Mouse (Mus musculus) macrophage (primary cell): ENCODE measurements around the gene Sec22c. TPM values are rescaled to one million over a fixed set of nuclear protein-coding genes. Genes with fewer than 3 reads are reported as not detected.
A peak's percentile ranks its signal among the peaks of the same experiment; 100 is the strongest.

Experiments
- H3K27ac ChIP-seq: fragments of 350-480 bp; formaldehyde crosslinking; 2 replicates; pipeline ENCODE4 v1.9.0; 2021
- H3K36me3 ChIP-seq: fragments of 350-480 bp; formaldehyde crosslinking; 2 replicates; pipeline ENCODE4 v1.9.0; 2021; ENCODE audit errors: inconsistent target
- H3K4me3 ChIP-seq: fragments of 350-480 bp; formaldehyde crosslinking; 2 replicates; pipeline ENCODE4 v1.9.0; 2021; ENCODE audit errors: inconsistent target
- H3K79me2 ChIP-seq: fragments of 350-480 bp; formaldehyde crosslinking; 2 replicates; pipeline ENCODE4 v1.9.0; 2021; ENCODE audit errors: inconsistent target
- WGBS: methylation state at CpG from one replicate; pipeline ENCODE4 v1.1.7; 2026; ENCODE audit warnings: inconsistent platforms; ENCODE audit not compliant: missing documents; 5-methylcytosine and 5-hydroxymethylcytosine counted together
- polyA plus RNA-seq: library from polyadenylated mRNA; stranded (reverse); fragments of 250-400 nt; gene quantifications from 3 replicates; pipeline ENCODE4 v1.2.4, GENCODE M21; 2018; ENCODE audit warnings: inconsistent platforms
- total RNA-seq, 78 experiments: library from RNA; depleted of rRNA; stranded (reverse); fragments of 250-400 nt; gene quantifications; 1 replicate in 9 of 78; 2 replicates in 24 of 78; 3 replicates in 43 of 78; 4 replicates in 2 of 78; pipeline ENCODE4 v1.2.4; 2018; ENCODE audit warnings: inconsistent platforms in 56 of 78

Sec22c gene
- 10 to 100 TPM in 9 of 26 experiments, 1 to 10 TPM in 14, under 1 TPM in 3; 0.49 to 25.6 (median 5.3) TPM for total RNA-seq (2018; cell fraction: chromatin; rRNA removed)
- 10 to 100 TPM in 19 of 26 experiments, 1 to 10 TPM in 7; 4.6 to 21.4 (median 13.4) TPM for total RNA-seq (2018; cell fraction: cytosol; rRNA removed)
- total RNA-seq (2018; cell fraction: nucleus; rRNA removed): 10 to 100 TPM in 11 of 26 experiments, 1 to 10 TPM in 15; 1.1 to 22.2 (median 7.9) TPM
- 9.1 to 15.2 TPM (median 13.1 TPM) in 3 replicates for polyA plus RNA-seq

DNA sequence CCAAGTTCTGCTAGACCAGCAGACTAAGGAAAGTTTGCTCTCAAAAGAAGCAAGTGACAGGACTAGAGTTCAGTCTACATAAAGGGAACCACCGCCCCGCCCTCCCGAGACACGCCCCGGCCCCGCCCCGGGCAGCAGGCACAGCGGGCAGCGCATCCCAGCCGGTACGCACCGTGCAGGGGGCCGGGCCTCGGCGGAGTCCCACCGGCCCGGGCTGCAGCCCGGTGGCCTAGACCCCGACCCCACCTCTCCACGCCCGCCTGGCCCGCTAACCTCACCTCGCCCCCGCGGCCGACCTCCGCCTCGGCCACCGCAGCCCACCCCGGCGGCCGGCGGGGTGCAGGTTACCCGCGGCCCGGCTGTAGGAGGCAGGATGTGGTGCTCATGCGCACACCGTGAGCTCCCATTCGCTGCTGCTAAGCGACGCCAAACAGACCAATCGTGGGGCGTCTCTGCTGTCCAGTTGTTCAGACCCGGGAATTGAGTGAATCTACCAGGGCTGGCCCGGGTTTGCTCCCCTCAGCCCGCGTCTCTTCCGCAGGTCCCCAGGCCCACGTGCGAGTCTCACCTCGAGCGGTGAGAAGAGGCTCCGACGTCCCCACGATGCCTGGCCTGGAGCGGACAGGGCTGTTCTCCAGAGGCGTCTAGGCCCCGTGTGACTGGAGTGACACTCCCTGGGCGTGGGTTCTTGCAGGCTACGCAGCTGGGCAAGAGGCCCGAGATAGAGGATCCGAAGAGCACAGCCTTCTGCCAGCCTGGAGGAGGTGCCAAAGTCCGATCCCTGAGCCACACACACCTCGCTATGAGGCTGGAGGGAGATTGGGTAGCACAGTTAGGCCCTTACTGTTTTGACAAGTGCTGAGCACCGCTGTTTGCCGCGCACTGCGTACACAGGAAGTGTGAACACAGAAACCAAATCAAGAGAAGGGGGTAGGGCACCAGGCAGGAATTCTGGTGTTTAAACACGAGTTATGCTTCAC lies at the start of gene Sec22c:
TSS of gene Sec22c (minus strand) at position 845 of the 980 bp plus-strand sequence.
- peaks cover 22% of the 10 kb centered on the region; the same call in 1 of the 2 replicates for H3K79me2 ChIP-seq
- peak within 1 kb of the TSS; percentile 85 for H3K27ac ChIP-seq
- peak within 1 kb of the TSS; percentile 43 for H3K4me3 ChIP-seq
- under 1% methylated on average over 67 of the region's 69 CpGs for WGBS
- no peaks in the 10 kb centered on the region for H3K36me3 ChIP-seq

DNA sequence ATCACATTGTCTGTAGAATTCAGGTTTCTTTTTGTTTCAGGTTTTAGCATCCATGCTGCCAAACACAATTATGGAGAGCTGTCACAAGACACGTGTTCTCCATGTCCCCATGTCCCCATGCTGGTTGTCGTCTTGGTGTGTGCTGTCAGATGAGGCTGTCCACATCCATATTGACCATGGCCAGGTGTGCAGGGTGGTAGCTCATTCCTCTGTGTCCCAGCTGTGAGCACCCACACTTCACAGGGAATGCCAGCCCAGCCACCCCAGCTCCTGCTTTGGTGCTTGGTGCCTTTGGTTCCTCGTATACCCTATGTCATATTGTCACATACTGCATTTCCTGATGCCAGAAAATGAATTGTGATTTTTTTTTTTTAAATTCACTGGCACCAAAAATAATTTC lies 49.3 kb upstream of the Sec22c start:
- WGBS: 97% methylated on average over 3 of the region's 3 CpGs
- Histone ChIP-seq H3K27ac (no peak overlapping the region), H3K79me2 (no peaks in the 10 kb centered on the region), H3K4me3 (no peak overlapping the region), H3K36me3 (peaks cover 69% of the 10 kb centered on the region)

DNA sequence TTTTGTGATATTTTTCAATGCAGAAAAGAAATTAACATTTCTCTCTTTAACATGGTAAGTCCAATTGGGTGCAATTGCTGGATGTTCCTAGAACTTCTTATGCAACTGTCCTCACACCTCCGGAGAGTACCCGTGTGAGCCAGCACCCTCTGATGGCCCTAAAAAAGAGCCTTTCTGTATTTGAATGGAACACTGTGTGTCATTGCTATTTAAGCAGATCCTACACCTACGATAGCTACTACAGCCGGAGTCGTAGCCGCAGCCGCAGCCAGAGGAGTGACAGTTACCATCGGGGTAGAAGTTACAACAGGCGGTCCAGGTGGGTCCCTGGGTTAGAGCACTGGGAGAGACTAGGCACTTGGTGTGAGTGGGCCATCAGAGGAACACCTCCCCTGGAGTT lies 47.5 kb upstream of the Sec22c start:
- no peak overlapping the region for H3K27ac ChIP-seq
- 97% methylated on average over 9 of the region's 9 CpGs for WGBS
- H3K79me2 ChIP-seq: no peaks in the 10 kb centered on the region
- no peak overlapping the region for H3K4me3 ChIP-seq
- peaks cover 83% of the 10 kb centered on the region for H3K36me3 ChIP-seq

DNA sequence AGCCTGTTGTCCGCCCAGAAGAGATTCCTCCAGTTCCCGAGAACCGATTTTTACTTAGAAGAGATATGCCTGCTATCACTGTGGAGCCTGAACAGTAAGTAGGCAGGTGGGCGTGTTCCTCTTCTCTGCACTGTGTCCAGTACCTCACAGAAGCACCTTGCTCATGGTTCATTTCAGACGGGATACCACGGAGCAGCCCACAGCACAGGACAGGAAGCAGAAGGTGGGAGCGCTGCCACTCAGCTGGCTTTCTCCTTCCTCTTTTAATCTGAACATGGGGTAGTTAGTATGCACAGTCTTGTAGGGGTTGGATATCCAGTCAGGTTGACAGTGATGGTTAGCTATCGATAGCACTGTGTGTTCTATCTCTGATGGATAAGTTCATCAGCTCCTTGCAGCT lies 38.8 kb upstream of the Sec22c start:
- H3K79me2 ChIP-seq: peaks cover 13% of the 10 kb centered on the region
- WGBS: 48% methylated on average over 8 of the region's 8 CpGs
- no peak overlapping the region for H3K27ac ChIP-seq
- H3K4me3 ChIP-seq: no peak overlapping the region
- H3K36me3 ChIP-seq: peaks cover 91% of the 10 kb centered on the region

DNA sequence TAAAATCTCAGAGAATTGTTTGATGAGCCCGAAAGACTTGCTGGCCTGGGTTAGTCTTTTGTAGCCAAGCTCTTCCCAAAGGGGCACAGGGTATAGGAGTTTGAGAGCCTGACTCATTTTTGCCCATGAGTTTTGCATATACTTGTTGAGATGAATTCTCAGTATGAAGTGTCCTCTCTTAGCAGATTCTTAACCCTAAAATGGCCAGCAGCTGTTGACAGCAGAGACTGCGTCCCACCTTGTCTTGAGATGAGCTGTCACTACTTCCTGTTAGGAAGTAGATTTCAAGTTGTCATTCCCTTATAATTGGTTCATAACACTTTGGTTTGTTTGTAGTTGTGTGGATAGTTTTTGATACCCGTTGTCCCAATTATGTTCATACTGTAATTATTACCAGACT lies 35.9 kb upstream of the Sec22c start:
- WGBS: 90% methylated on average over 3 of the region's 3 CpGs
- Histone ChIP-seq H3K4me3 (no peak overlapping the region), H3K36me3 (peaks cover 76% of the 10 kb centered on the region), H3K79me2 (peaks cover 42% of the 10 kb centered on the region), H3K27ac (no peak overlapping the region)

DNA sequence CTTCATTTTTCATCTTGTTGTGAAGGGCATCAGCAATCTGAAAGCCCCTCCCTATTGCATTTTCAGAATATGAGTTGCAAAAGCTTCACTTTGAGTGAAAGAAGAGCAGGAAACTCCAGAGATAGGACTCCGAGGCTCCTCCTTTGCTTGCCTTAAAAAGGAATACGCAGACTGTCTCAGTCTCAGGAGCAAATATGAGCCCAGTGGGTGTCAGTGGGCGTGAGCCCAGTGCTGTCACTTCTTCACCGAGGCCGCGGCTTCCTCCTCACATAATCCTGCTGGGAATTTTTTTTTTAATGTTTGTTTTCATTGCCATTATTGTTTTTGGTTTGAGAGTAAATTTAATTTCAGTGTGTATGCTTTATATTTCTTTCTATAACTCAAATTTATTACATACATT lies 35.2 kb upstream of the Sec22c start:
- H3K36me3 ChIP-seq: peaks cover 71% of the 10 kb centered on the region
- WGBS: 100% methylated on average over 6 of the region's 6 CpGs

DNA sequence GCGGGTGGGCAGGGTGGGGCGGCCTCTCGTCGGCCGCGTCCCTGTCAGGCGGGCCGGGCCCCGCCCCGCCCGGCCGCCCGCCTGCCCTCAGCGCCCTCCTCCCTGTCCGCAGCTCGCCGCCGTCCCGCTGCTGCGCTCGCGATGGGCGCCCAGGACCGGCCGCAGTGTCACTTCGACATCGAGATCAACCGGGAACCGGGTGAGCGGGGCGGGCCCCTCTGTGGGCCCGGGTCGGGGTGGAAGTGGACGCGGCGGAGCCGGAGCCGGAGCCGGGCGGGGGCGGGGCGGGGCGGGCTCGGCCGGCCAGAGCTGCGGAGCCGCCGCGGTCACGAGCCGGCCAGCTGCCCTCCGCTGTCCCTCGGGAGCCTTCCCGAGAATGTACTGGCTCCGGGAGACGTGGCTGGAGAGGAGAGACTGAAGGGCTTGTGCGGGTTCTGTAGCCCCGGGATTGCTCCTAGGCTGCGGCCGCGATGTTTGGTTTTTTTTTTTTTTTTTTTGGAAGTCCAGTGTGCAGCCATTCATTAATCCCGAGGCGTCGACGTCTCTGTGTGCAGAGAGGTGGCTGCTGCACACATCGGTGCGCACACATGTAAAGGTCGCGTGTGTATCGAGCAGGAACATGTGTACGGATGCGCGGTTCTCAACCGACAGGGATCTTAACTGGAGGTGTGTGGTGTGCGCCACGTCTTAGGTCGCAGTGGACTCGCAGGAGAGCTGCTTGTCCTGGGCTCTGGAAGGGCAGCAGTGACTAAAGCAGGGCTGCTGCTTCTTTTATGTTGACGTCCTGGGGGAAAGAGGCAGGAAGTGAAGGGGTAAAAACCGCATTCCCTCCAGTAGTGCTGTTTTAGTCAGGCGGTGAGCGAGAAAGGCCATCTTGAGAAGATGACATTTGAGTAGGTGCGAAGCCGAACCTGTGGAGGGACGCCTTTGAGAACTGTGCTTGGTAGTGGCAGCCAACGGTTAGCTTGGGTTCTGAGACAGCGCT lies 14.3 kb upstream of the Sec22c start:
- 2% methylated on average over 47 of the region's 87 CpGs for WGBS
- Histone ChIP-seq H3K79me2 (peaks cover 52% of the 10 kb centered on the region), H3K36me3 (no peaks in the 10 kb centered on the region), H3K4me3 (peak overlapping the region; percentile 86), H3K27ac (peak overlapping the region; percentile 76)

More for the DNA sequence above, 35.2 kb upstream of the Sec22c start:
- no peak overlapping the region for H3K4me3 ChIP-seq
- no peak overlapping the region for H3K27ac ChIP-seq
- peaks cover 48% of the 10 kb centered on the region for H3K79me2 ChIP-seq

DNA sequence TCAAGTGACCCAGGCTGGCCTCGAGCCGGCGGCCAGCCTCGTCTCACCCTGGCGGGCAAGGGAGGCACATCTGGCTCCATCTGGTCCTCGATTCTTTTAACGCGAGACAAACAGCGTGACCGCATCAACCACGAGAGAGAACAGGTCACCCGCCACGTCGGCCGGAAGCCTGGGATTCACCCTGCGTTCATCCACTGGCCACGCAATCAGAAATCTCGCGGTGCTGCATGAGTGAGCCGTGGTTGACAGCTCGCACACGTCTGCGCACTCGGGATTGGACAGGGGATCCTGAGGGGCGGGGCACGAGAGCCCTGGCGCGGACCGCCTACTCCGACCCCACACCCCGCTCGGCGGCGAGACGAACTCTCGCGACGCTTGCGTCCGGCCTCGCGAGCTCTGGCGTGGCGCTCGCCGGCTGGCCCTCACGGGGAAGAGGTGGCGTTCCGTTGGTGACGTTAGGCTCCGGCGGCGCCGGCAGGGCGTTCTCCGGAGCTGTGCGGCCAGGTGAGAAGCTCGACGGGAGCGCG lies 13.6 kb upstream of the Sec22c start, which contains the start of gene Nktr:
TSS of gene Nktr (plus strand) at position 378 of the 527 bp plus-strand sequence.
- under 1% methylated on average over 53 of the region's 61 CpGs for WGBS
- H3K36me3 ChIP-seq: no peaks in the 10 kb centered on the region
- peak within 1 kb of the TSS; percentile 86 for H3K4me3 ChIP-seq
- H3K79me2 ChIP-seq: peaks cover 44% of the 10 kb centered on the region
- H3K27ac ChIP-seq: peak within 1 kb of the TSS; percentile 90

DNA sequence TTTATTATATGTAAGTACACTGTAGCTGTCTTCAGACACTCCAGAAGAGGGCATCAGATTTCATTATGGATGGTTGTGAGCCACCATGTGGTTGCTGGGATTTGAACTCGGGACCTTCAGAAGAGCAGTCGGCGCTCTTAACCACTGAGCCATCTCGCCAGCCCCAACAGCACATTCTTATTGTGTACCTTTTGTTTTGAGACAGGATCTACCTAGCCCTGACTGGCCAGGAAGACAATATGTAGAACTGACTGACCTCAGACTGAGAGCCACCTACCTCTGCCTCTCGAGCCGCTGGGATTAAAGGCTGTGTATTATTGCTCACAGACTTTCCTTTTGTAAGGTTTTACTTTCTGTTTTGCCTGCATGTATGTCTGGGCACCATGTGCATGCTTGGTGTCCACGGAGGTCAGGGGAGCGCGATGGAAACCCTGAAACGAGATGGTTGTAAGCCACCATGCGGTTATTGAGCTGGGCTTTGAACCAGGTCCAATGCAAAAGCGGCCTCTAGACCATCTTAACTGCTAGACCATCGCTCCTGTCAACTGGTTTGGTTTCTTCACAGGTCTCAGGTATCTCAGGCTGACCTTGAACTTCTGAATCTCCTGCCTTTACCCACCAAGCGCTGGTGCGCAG lies 12.9 kb upstream of the Sec22c start:
- Histone ChIP-seq H3K79me2 (peaks cover 37% of the 10 kb centered on the region), H3K4me3 (peak overlapping the region; percentile 35), H3K36me3 (no peaks in the 10 kb centered on the region), H3K27ac (peak overlapping the region; percentile 90)
- 76% methylated on average over 10 of the region's 15 CpGs for WGBS

DNA sequence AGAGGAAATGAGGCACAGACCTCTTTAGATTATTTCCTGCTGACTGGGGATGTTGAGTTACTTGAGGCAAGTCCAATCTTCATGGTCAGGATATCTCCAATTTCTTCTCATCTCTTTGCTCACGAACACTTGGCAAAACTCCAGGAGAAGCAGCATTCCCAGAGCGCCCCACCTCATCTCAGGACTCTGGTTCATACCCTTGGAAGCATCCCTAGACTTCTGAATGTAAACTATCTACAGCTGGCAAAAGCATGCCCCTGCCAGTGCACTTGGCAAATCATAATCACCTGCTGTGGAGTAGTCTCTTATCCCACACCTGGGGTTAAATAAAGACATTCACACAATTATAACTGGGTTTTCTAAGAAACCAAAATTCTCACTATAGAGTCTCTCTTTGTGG lies 11.8 kb upstream of the Sec22c start:
- H3K27ac ChIP-seq: no peak overlapping the region

DNA sequence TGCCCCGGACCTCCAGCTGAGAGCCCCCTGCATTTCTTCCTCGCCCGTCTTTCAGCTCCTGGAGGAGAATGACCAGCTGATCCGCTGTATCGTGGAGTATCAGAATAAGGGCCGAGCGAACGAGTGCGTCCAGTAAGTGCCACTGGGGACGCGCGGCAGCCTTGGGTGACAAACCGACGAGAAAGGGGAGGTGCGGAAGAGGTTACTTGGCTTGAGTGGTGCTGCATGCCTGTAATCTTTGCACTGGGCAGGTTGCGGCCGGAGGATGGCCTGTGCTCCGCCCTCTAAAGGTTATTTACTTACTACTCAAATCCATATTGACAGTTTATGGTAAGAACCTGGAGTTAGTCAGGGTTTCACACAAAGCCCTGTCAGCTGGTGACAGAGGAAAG lies 5.3 kb upstream of the Sec22c start:
- 1% methylated on average over 18 of the region's 18 CpGs for WGBS
- Histone ChIP-seq H3K4me3 (peak overlapping the region; percentile 88), H3K36me3 (peaks cover 4% of the 10 kb centered on the region; the same call in 1 of the 2 replicates), H3K79me2 (peaks cover 21% of the 10 kb centered on the region), H3K27ac (peak overlapping the region; percentile 75)

More for the DNA sequence above, 11.8 kb upstream of the Sec22c start:
- 90% methylated on average over 2 of the region's 2 CpGs for WGBS
- H3K79me2 ChIP-seq: peaks cover 31% of the 10 kb centered on the region
- H3K36me3 ChIP-seq: peaks cover 4% of the 10 kb centered on the region; the same call in 1 of the 2 replicates
- no peak overlapping the region for H3K4me3 ChIP-seq

DNA sequence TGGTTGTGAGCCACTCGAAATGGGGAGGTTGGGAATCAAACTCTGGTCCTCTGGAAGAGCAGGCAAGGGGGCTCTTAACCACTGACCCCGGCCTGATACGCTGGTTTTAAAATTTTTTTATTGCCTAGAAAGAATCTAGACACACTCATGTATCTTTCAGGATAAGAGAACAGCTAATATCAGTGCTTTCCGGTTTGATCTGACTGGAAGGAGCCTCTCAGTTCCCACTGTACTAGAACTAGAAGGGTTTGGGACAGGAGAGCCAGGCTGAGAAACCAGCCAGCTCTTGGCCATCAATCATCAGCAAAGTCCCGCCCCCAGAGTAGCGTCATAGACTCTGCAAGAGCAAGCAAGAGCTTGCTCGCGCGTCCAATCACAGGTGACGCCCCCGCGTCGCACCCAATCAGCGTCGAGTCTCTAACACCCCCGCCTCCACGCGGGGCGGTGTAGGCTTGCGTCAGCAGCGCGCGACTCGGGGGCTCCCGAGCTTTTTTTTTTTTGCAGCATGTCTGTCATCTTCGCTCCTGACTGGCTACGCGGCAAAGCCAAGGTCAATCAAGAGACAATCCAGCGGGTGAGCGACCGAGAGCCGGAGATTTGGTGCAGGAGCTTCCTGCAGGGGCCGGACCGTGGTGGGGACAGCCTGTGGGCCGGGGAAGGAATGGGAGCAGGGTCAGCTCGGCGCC lies 4.8 kb upstream of the Sec22c start, which contains the start of gene Ss18l2:
TSS of gene Ss18l2 (plus strand) at position 432 of the 686 bp plus-strand sequence.
- H3K79me2 ChIP-seq: peaks cover 21% of the 10 kb centered on the region
- 5% methylated on average over 36 of the region's 37 CpGs for WGBS
- peak within 1 kb of the TSS; percentile 88 for H3K4me3 ChIP-seq
- H3K27ac ChIP-seq: peak within 1 kb of the TSS; percentile 75
- peaks cover 4% of the 10 kb centered on the region; the same call in 1 of the 2 replicates for H3K36me3 ChIP-seq
